Mouse (Mus musculus) megakaryocyte-erythroid progenitor cell, adult 5-6 weeks (primary cell): Measurements from ENCODE around the gene Col4a6. TPM values are rescaled to one million over a fixed set of nuclear protein-coding genes. Genes with fewer than 3 reads are reported as not detected.

Source experiments
- ATAC-seq: replicated peaks from 2 replicates; pipeline ENCODE4 v1.8.0; 2016; ENCODE audit warnings: mild to moderate bottlenecking, inconsistent platforms; ENCODE audit not compliant: severe bottlenecking, poor library complexity, low FRiP score, low TSS enrichment
- total RNA-seq, 2 experiments: library from RNA; stranded (forward) in 1 of 2; stranded (reverse) in 1 of 2; fragments of 200-1000, 215-1000 nt in 1 of 2; fragments of >200 nt in 1 of 2; fragmentation: Nextera tagmentation in 1 of 2; gene quantifications; 2 replicates each; pipeline ENCODE4 v1.2.3; 2014 to 2017

Gene Col4a6
- not detected in 2 replicates for total RNA-seq (2014; fragmentation: Nextera tagmentation)
- total RNA-seq (2017): not detected in 2 replicates

DNA sequence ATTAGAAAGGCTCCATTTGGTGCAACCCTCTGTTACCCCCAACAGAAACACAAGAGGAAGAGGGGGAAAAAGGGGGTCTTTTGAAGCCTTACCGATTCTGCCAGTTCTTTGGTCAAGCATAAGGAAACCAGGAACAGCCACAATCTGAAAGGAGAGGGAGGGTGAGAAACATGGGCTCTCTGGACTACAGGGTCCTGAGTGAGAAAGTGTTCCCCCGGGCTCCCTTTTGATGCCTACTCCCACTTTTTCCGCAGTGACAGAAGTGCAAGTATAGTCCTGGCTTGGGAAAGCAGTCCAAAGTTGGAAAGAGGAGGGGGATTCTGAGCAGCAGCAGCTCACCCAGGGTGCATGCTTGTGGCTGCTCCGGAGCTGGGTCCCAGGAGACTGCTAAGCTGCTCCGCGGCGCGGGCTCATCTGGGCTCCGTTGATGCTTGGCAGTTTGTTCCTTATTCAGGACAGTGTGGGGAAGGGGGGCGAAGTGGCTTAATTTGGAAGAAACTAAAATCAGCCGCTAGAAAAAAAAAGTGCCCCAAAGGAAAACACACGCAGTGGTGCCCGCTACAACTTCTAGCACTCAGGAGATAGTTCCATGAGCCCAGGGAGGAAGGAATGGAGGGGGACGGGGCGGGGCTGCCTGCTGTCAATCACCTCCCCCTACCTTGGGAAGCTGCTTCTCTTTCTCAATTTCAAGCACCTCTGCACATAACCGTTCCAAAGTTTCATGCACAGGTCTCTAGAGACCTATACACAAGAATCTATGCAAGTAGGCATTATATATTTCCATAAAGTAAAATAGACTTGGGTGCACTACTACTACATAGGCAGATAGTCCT lies at the start of gene Col4a6:
Gene Col4a6, minus strand, starts transcription at position 607 of the 833 bp plus-strand sequence.
- ATAC-seq: no peak

DNA sequence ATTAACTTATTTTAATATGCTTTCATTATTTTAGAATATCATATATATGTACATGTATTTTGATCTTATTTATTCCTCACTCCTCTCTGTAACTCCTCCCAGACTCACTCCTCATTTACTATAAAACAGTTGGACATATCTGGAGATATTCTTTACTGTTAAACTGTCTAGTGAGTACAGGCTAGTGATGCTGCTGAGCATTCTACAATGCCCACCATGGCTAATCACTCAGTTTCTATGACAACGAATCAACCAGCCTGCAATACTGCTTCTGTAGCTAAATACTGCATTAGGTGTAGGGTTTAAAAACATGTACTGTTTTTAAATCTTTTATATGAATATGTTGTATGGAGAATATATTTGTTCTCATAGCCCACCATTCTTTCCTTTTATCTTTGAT lies 29.2 kb upstream of the Col4a6 start:
- no peak for ATAC-seq

DNA sequence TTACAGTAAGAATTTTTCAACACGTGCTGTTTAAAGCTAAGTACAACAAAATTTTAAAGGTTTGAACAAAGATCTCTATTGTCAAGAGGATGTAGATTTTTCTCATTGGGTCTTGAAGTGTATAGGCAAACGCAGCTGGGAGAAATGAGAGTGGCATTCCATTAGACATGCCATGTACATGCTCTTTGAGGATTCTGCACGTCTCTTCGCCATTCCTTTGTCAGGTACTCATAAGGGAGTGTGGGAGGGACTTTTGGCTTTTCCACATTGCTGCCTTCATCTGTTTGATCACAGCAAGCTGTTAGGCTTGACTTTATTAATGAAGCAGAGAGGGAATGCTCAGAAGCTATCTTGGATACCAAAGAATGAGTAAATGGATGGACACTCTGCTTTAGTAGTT lies 20.7 kb upstream of the Col4a6 start:
- ATAC-seq: no peak

DNA sequence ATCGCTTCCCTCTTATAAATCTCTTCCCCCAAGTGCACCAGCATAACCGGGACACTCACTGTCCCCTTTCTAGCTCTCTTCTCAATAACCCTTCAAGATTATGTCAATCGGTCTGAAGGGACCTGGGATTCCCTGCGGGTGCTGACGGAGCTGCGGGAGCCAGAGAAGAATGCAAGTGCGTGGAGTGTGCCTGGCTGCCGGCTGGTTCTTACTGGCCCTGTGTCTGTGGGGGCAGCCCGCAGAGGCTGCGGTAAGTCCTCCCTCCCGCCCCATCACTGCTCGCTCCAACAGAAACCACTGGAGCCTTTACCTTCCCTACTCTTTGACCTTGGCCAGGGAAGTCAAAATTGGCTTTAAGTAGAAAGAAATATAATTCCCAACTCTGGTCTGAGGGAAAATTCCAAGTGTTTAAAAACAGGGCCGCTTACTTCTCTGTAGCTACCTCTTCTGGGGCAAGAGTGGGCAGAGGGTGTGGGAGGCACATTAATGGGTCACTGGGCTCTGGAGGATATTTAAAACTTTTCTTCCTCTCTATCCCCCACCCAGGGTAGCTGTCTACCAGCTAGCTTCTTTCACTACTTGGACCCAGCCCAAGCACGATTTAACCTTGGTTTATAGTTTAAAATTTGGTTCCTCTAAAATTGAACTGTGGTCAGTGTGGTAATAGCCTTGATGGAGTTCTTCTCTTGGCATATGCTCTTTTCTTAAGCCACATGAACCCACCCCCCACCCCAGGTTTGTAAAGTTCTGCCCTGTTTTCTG lies 1.9 kb upstream of the Col4a6 start:
- peak; percentile 44; the same call in 1 of the 2 replicates for ATAC-seq

DNA sequence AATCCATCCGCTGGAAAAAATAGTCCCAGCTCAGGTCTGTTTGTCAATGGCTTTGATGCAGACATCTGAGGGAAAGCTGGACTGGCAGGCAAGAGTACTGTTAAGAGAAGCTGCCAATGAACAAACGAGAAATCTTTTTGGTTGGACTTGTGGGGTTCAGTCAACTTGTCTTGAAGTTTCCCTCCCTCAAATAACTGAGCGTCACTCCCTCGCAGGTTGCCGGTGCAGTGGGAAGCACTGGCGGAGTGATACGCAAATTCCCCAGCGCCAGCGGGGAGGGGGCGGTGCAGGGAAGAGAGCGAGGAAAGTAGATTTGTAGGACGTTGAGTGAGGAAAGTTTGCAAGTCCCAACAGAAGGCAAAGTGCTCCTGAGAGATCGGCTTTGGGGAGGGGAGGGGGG lies 1.2 kb upstream of the Col4a6 start, which contains the start of gene Col4a5:
Gene Col4a5, plus strand, starts transcription at position 276 of the 400 bp plus-strand sequence.
- peak; percentile 82 for ATAC-seq

DNA sequence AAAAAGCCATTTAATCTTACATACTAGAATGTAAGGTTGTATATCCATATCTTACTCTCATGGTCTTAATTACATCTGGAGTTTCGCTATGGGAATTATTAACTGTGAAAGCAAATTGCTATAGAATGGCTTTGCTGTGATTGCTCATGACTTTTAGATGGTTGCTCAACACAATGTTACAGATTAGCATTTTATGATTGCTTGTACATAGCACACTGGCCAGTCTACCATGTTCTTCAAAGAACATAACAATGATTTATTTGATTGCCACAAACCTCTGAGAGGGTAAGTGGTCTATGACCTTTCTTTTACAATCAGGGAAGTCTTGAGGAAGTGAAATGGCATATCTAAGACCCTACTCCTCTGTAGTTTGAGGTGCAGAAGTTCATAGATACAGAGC lies 25.9 kb downstream of the Col4a6 start:
- ATAC-seq: no peak

DNA sequence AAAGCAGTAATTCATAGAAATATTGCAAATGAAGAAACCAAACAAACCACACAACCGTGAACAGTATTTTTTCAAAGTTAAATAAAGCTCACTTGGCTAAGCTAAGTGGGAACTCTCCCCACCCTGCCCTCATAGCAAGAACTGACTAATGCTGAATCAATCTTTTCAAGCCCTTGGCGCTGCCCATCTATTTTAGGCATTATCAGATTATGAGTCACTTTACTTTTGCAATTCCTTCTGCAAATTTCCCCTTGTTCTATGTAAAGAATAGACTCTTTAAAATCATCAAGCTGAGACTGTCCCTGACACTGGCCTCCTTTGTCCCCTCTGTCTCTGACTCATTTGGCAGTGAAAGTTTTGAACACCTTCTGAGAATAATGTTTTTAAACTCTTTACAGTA lies 34.5 kb downstream of the Col4a6 start:
- ATAC-seq: no peak

DNA sequence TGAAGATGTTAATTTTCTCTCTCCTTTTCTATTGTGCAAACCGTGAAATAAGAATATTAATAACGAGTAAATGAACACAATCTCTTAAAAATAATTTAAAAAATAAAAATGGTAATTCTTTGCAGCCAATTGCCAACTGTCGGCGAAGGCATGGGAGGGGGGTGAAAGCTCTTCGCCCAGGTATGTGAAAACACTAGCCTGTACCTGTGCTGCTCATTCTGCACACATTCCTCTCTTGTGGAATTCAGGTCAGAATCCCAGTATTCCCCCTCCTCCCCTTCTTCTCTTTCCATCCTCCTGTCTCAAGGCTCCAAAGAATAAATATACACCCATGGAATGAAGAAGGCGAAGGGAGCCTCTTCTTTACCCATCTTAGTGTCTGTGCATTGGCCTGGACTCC lies 37.1 kb downstream of the Col4a6 start:
- ATAC-seq: no peak

DNA sequence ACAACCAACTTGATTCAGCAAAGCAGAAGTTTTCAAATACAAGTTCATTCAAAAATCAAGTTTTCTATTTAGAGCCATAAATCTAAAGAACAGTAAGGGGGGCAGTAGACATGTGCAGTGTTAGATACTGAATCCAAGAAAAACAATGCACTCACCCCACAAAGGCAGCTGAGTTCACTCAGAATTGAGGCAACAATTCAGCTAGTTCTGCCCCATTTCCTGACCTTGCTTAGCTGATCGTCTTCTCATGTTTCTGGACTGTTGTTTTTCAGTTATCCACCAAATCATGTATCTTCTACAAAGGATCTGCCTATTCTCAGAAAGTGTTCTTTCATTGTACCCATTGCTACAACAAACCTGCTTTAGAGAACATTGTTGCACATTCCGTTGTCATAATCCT lies 58.6 kb downstream of the Col4a6 start:
- ATAC-seq: no peak

DNA sequence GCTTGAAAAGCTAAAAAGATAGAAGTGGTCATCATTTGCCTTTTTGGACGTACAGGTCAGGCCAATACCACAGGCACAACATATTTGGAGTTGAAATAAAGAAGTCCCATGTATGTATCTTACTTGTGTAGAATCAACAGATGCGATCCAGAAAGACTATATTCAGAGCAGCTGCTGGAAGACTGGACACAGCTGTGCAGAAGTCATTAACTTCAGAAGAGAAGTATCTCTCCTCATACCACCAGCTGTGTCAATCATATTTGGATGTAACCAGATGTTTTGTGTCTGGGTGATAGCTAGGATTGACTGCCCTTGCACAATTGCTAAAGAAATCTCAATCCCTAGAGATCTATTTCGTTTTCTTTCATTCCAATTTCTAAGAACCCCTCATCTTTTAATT lies 77.6 kb downstream of the Col4a6 start:
- ATAC-seq: no peak

DNA sequence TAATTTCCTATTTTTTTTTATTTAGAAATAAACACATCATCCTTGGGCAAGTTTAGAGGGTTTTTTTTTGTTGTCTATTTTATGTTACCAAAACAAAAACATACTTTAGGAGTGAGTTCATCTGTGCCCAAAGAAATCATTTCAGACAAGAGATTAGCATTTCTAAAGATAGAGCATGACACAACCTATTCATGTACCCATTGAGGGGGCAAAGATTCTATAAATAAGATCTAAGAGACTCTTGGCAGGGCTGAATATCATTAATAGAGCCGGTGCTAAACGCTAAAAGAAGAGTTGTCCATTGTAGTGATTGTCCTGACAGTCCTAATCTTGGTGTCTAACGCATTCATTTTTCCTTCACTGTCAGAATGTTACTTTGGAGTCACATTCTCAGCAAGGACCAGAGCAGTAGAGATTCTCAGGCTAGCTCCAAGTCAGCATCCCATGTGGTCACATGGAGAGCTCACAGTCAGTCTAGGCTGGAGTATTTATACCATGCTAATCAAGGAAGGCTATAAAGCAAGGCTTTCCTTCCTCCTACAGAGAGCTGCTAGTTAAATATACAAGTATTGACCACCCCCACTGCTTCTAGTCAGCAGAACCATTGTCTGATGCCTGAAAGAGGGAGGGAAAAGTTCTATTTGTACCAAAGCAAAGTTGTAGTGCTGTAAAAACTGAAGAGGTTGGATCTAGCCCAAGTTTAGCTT lies 88.3 kb downstream of the Col4a6 start:
- no peak for ATAC-seq

DNA sequence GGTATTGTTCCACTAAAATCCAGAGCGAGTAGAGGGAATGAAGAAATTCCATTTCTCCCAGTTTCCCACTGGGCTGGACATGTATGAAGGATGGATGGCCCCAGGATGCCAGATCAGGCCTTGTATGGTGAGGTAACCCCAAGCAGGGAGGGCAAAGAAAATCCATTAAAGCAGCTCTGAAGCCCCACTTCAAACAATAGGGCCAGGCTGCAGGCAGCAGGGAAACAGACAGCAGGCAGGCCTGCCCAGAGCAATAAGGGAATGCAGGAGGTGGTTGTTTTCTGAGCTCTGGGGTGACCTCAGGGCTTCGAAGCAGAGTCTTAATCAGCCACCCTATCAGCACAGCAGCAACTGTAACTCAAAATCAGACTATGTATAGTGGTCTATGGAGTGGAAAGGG lies 89.2 kb downstream of the Col4a6 start:
- ATAC-seq: no peak

DNA sequence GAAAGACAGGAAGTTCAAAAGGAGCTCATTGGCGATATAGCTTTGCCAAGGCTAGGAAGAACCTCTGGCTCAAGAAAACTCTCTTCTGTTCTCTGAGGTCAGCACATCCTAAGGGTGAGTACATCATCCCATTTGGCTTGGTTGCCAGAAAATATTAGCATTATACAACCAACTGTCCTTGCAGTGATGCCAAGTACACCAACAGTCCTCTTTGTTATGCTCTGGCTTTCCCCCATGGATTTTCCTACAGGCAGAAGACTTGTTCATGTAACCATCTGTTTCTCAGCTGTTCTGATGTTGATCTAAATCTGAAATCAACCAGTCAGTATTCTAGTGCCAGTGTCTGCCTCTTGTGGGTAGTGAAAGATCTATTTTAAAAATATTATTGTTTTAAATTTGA lies 103.6 kb downstream of the Col4a6 start:
- no peak for ATAC-seq

DNA sequence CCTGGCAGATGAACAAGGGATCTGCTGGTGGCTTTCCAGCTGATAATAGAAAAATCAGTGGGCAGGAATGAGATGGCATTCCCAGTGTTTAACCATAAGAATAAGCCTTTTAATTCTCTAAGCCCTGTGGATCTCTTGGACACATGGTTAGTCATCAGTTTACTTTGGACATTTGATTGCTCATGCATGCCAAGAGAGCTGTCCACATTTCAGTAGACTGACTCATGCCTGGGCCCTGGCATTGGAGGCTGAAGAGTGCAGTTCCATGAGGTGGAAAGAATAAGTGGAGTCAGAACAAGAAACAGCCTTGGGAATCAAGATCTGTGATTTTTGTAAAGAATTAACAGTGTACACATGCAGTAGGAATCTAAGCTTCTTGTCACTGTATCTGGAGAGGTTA lies 110.5 kb downstream of the Col4a6 start:
- no peak for ATAC-seq

DNA sequence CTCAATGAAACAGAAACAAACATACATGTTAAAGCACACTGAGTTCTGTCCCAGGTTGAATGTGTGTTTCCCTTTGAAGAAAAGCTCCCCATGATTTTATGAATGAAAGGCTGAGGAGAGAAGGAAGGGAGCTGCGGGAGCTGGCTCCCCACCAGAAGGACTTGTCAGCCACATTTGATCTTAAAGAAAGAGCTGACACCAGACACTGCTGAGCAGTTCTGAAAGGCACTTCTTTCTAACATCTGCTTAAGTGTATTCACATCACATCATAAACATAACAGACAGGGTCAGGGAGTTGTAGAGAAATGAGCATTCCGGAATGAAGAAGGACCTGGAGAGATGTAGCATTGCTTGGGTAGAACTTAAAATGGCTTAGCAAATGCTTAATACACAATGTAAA lies 132.5 kb downstream of the Col4a6 start:
- ATAC-seq: no peak

DNA sequence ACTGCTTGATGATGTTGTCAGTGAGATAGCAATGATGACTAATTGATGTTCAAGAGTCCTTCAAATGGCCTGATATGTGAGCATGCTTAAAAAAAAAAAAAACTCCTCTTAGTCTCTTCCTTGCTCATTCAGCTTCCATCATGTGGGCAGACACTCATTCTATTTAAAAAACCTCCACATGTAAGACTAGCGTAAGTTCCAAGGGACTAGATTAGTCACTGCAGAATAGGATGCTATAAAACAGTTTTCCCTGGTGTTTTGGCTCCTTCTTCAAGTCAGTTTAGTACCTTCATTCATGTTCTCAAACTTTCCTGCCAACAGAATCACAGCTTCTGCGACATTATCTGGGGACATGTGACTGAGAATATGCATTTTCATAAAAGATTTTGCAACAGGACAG lies 145.8 kb downstream of the Col4a6 start:
- ATAC-seq: no peak

DNA sequence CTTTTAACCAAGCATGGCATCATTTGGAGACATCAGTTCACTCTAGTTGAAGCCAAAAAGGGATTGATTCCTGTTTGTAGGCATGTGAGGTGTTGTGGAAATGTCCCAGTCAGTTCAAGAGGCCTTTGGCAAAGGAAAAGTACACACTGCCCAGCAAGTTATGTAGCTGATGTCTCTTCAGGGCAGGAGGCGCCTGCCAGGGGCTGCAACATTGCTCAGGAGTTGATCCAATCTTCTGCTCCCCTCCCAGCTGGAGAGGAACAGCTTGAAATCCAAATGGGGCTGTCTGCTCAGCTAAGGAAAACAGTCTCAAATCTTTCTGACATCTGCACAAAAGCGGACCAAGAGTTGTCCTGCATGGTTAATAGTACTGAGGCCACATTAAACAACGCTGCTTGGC lies 149.7 kb downstream of the Col4a6 start:
- ATAC-seq: no peak

DNA sequence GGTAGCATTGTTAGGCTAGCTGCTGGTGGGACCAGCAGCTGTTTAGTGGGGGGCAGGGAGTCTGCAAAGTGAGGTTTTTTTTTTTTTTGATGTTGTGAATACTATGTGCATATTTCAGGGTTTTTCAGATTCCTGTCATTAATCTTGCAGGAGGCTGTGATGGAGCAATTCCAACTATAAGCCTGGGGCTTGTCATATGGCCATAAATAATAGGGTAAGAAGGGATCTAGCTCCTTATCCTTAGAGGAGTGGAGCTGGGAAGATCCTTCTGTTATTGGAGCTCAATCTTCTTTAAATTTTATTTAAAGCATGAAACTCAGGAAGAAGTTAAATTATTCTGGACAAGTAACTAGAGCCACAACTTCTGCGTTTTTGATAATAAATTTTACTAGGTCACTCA lies 157.7 kb downstream of the Col4a6 start:
- ATAC-seq: no peak

DNA sequence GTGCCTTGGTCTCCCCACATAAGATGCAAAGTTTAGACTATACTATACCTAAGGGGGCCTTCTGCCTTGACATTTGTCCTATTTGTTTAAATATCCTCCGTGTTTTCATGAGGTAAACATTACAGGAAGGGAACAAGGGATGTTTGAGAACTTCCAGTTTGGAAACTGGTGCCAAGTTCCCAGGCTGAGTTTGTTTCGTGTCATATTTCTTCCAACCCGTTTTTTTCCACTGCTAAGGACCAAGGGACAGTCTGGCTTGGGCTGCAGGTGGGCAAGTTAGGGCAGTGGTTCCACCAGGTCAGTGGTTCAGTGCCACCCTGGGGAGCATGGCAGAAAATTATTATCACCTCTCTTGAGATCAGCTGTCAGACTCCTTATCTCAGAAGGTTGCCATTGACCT lies 158.1 kb downstream of the Col4a6 start:
- ATAC-seq: no peak
